Mouse (Mus musculus): ENCODE measurements around the gene Prcc.
"Not testable (repeated sequence)": the region's sequence is repeated elsewhere in the genome, so short reads cannot be mapped to it uniquely, and the experiment has no call there.

Prcc gene

DNA sequence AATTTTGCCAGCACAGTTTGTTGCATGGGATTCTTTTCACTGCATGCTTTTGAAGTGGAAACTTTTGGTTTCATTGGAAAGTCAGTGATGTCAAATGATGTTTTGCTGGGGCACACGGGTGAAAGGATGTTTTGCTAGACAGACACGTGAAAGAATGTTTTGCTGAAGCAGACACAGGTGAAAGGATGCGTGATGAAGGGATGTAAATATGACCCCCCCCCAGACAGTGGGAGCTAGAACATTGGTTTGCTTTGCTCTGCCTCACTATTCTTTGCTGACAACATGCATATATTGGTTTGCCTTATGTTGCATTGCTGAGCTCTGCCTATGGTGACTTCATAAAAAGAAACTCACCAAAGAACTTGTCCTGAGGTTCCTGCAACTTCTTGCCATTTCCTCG is 40.4 kb downstream of the Prcc start:
- no peak for DNase-seq

DNA sequence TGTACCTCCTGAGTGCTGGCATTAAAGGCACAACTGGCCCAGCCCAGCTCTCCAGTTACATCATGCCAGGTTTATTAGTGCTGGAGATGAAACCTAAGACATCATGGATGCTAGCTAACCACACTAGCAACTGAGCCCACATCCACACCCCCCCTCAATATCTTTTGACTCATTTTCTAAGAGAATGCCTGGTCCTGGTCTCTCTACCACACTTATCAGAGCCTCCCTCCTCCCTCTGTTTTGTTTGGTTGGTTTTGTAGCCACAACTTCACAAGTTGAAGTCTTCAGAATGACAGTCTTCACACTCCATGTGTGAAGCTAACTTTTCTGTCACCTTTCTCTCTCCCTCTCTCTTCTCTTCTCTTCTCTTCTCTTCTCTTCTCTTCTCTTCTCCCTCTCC is 44.5 kb downstream of the Prcc start:
- no peak for DNase-seq

DNA sequence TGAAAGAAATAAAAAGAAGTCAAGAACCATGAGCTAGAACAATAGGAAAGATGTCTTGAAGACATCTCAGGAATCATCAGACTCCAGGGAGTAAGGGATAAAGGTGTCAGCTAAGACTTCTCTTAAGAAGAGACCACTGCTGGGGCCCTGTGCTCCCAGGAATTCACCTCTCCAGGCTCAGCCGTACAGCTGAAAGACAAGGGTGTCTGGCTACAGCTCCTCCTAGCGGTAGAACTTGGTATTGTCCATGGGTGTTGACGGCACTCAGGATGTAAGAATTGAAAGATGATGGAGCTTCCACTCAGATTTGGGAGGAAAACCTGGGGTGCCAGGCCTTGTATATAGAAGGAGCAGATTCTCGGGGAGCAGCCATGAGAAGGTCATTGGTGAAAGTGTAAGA is 46.8 kb downstream of the Prcc start:
- DNase-seq: peak; percentile 72 to 79

DNA sequence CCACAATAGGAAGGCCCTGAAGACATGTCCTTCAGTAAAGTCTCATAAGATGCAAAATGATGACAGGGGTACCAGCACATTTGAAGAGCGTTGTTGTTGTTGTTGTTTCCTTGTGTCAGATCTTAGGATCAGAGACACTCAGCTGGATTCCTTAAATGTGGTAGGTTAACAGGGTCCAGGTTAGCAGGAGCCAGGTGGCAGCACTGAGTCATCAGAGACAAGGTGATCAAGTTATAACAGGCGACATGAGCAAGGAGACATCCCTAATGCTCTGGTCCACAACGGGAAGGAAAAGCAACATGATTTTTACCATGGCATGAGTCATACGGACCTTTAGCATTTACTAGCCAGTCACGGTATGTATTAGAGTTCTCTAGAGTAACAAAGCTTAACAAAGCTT is 51.9 kb downstream of the Prcc start:
- DNase-seq: no peak

DNA sequence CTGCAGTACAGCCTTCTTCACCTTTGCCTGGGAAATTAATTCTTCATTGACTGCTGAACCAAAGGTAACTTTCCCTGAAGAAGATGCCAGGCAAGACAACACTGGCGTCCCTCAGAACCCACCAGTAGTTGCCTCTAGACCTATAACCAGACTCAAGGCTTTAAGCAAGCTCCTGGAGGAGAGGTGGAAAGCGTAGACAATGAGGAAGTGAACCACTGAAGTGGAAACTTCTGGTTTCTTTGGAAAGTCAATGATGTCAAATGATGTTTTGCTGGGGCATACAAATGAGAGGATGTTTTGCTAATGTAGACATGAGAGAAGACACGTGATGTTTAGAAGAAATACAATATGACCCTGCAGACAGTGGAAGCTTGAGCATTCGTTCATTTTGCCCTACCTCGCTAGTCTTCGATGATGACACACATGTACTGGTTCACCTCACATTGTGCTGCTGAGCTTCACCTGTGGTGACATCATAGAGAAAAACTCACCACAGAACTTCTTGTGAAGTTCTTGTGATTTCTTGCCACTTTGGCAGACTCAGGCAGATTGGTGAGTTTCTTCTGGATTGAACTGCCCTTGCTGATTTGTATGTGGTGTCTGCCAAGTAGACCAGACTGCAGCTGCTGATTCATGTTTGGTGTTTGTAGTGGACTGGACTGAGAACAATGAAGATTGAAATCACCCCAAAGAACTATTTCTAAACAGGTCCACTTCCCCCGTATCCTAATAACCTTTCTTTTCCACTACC is 53.1 kb downstream of the Prcc start:
- DNase-seq: no peak

DNA sequence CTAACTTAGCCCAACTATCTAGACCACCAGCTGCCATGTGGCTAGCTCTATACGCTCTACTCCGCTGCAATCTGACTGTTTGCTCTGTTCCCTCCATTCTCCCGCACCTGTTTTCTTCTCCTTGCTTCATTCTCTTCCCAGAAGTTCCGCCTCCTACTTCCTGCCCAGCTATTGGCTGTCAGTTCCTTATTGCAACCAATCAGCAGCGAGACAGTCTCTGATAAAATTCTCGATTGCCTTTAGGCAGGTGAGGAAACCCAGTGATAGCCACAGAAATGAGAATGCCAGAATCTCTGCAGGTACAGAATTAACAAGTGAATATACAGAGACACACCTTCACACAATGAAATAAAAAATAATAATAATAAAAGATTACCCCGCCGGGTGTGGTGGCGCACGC is 56.4 kb downstream of the Prcc start:
- no peak for DNase-seq

DNA sequence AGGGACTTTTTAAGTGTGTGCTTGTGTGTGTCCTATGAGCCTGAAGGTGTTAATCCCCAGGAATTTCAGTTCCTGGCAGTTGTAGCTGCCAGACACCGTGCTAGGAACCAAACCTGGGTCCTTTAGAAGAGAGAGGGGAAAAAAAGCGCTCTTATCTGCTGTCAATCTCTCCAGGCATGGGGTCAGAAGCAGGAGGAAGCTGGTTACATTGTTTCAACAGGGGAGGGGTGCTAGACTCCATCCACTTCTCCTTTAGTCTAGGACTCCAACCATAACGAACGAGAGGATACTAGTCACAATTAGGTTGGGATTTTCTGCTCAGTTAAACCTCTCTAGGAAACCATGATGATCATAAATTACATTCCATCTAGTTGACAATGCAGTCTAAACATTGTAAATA is 57.0 kb downstream of the Prcc start:
- DNase-seq: no peak

DNA sequence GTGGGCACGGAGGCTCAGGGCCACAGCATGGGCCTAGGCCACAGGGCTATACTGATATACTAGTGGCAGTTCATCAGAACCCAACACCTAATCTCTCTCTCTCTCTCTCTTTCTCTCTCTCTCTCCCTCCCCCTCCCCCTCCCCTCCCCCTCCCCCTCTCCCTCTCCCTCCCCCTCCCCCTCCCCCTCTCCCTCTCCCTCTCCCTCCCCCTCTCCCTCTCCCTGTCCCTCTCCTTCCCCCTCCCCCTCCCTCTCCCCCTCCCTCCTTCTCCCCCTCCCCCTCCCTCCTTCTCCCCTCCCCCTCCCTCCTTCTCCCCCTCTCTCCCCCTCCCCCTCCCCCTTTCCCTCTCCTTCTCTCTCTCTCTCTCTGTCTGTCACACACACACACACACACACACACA is 61.2 kb downstream of the Prcc start, which contains the start of gene Pear1:
TSS of gene Pear1 (minus strand) at position 101 of the 400 bp plus-strand sequence.
- not testable (repeated sequence) for DNase-seq

DNA sequence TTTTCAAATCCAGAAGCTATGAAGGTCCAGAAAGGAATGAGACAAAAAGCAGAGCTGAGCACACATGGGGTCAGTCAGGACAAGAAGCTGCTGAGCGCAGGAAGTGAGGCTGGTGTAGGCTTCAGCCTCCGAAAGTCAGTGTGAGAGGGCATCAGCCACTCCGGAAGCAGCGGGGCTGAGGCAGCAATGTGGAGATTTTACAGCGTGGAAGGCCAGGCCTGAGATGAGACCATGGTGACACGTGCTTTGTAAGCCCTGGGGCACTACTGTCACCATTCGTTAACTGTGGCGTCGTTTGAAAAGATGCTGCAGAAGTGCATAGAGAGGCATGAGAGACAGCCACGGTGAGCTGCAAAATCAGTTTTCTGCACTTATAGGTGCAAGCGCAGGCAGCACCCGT is 67.2 kb downstream of the Prcc start:
- DNase-seq: no peak

DNA sequence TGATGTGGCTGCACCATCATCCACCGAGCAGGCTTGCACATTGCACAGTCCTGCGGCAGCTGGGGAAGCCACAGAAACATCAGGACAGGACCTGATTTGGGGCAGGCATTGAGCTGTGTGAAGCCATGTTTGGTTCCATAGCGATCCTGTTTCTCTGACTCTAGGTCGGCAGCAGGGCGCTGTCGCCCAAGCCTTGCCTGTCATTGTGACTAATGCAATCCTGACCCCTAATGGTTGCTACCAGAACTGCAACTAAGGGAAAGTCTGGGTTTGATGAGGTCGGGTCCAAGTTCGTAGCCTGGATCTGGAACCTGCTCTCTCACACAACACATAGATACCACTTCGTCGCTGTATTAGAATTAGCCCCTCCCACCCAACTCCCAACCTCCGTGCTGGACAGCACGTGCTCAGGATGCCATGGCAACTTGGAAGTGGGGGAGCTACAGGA is 68.7 kb downstream of the Prcc start:
- DNase-seq: peak; percentile 65 to 84

DNA sequence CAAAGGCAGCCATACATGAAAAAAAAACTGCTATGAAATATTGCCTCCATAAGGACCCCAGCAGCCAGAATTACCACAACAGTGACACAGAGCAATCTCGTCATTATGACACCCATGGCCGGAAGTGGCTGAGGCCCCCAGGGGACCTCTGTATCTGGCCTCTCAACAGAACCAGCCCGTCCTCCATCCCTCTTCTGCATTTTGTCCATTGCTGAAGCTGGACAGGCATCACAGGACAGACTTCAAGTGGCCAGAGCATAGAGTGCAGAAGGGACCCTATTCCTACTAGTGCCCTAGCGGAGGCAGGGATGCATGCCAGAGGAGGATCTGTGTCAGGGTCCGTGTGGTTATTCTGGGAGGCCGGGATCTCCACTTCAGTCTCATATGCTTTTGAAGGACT is 69.2 kb downstream of the Prcc start:
- DNase-seq: no peak

DNA sequence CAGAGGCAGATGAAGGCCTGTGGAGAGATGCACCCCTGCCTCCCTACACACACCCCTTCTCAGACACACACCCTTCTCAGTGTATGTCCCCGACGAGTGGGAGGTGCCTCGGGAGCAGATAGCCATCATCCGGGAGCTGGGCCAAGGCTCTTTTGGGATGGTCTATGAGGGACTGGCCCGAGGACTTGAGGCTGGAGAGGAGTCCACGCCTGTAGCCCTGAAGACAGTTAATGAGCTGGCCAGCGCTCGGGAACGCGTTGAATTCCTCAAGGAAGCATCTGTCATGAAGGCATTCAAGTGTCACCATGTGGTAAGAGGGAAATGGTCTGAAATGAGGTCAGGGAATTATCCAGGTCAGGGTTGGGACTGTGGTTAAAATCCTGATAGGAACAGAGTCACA is 72.5 kb downstream of the Prcc start:
- no peak for DNase-seq

DNA sequence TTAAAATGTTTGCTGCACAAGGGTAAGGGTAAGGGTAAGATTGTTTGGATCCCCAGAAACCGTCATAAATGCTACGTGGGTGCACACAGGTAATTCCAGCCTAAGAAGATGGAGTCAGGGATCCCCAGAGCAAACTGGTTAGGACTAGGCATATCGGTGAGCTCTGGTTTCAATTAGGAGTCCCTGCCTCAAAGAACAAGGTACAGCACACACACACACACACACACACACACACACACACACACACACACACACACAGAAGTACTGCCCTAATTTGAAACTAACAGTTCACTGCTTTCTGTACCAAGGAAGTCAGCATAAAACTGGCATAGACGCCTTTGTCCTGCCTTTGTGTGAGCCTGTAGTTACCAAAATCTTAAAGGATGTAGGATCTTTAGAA is 73.0 kb downstream of the Prcc start:
- no peak for DNase-seq

DNA sequence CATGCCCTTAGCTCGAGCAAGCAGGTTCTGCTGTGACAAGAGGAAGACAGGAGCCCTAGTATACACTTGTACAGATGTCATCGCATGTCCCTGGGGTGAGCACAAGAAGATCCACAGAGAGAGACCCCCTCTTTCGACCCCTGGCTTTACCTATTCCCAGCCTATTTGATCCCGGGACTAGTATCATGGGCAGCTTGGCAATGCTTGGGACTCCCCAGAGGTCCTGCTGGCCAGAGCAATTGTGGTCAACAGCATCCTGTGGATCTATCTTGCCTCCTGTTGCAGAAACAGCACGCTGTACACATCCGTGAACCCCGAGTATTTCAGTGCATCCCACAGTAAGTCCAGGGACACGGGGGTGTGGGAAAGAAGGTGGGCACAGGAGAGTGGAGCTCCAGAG is 74.1 kb downstream of the Prcc start:
- no peak for DNase-seq

DNA sequence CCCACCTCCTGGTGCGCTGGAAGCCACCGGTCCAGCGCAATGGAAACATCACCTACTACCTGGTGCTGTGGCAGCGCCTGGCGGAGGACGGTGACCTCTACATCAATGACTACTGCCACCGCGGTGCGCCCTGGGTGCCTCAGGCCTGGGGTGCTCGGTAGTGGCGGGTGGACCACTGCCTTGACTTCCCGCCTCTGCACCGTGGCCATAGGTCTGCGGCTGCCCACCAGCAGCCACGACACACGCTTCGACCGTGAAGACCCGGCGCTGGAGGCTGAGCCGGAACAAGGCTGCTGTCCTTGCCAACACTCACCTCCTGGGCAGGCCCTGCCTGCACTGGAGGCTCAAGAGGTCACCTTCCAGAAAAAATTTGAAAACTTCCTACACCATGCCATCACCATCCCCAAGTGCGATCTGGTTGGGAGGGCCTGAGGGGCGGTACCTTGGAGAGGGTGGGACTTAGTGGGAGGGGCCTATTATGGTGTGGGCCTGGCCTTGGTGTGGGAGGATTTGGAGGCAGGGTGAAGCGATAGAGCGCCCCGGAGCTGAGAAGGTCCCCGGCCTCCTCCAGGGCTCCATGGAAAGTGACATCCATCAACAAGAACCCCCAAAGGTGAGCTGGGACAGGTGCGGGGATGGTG is 76.0 kb downstream of the Prcc start:
- no peak for DNase-seq
